ENCODE assay signal across 16 mouse cellular contexts in the genomic region with DNA sequence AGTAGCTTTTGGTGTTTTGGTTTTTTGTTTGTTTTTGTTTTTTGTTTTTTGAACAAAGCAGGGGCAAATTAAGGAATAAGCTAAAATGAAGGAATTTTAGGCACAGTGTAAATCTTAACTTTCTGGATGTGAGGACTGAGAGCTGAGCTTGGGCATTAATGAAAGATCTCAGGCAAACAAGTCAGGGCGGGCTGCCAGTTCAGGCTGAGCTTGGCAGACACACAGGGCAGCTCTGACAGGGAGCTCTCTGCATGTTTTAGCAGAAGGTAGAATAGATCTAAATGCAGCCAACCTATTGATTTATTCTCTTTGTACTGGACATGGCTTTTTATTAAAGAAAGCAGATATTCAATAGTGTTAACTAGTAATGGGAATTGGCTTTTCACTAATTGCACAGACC. TPM values are rescaled to one million over a fixed set of nuclear protein-coding genes. Genes with fewer than 3 reads are reported as not detected.
DNase-seq lines count a peak whose midpoint lies in the region; ATAC-seq lines count a peak whose summit lies in the region.
"Had no signal": no experiment of that assay in that cellular context is flagged by ENCODE, and none has a peak within 500 bp of the region (broad histone marks: within the 10 kb centered on the region; RNA-seq: fewer than 3 reads in every experiment).

No protein-coding gene starts in this region.

- no peaks in the 10 kb centered on the region for H3K36me3 ChIP-seq in heart, embryonic 12.5 days
- no peaks in the 10 kb centered on the region for H3K36me3 ChIP-seq in midbrain, embryonic 16.5 days (ENCODE audit: control insufficient read depth, insufficient read depth, low read length)
- H3K36me3 ChIP-seq in midbrain, embryonic 10.5 days: no peaks in the 10 kb centered on the region
- H3K36me3 ChIP-seq: heart, embryonic 15.5 days; limb, embryonic 13.5 days; neural tube, embryonic 12.5 days had no signal

- H3K4me2 ChIP-seq in heart, embryonic 12.5 days: no peak overlapping the region
- H3K4me2 ChIP-seq in midbrain, embryonic 16.5 days (ENCODE audit: low read length): no peak overlapping the region
- H3K4me2 ChIP-seq: heart, embryonic 15.5 days; limb, embryonic 13.5 days; neural tube, embryonic 12.5 days had no signal

- H3K4me3 ChIP-seq in heart, embryonic 12.5 days: no peak overlapping the region
- no peak overlapping the region for H3K4me3 ChIP-seq in midbrain, embryonic 16.5 days (ENCODE audit: low read depth, low read length)
- no peak overlapping the region for H3K4me3 ChIP-seq in midbrain, embryonic 10.5 days
- H3K4me3 ChIP-seq: heart, embryonic 15.5 days; limb, embryonic 13.5 days; neural tube, embryonic 12.5 days had no signal

- H3K27me3 ChIP-seq in heart, embryonic 12.5 days (replicated peaks): no peaks in the 10 kb centered on the region
- no peaks in the 10 kb centered on the region for H3K27me3 ChIP-seq in midbrain, embryonic 16.5 days (ENCODE audit: control insufficient read depth, insufficient read depth, low read depth, low read length)
- H3K27me3 ChIP-seq in midbrain, embryonic 10.5 days (ENCODE audit: low read depth, poor library complexity, severe bottlenecking): no peaks in the 10 kb centered on the region
- H3K27me3 ChIP-seq: heart, embryonic 15.5 days; limb, embryonic 13.5 days; neural tube, embryonic 12.5 days had no signal

- DNase-seq in heart, postnatal 10 days: peak; percentile 11 to 31
- DNase-seq in midbrain, embryonic 10.5 days (ENCODE audit: low spot score): no peak
- peak; percentile 47 to 66 for DNase-seq in adrenal gland, postnatal 36 days
- peak; percentile 14 for DNase-seq in heart, postnatal 4 days
- DNase-seq in embryo, embryonic 11 days: no peak
- DNase-seq: kidney, postnatal 10 days; spleen, adult 18-20 months; thymus, adult 18-20 months had no signal

- intact Hi-C loops in heart, postnatal 10 days (cut with DNase I): no loop called here

- no peaks in the 10 kb centered on the region for H3K4me1 ChIP-seq in heart, embryonic 12.5 days (replicated peaks)
- no peaks in the 10 kb centered on the region for H3K4me1 ChIP-seq in midbrain, embryonic 16.5 days (ENCODE audit: control insufficient read depth, insufficient read depth, low read length)
- no peaks in the 10 kb centered on the region for H3K4me1 ChIP-seq in midbrain, embryonic 10.5 days
- H3K4me1 ChIP-seq: heart, embryonic 15.5 days; limb, embryonic 13.5 days; neural tube, embryonic 12.5 days had no signal

- no peak overlapping the region for H3K9ac ChIP-seq in heart, embryonic 12.5 days
- H3K9ac ChIP-seq in midbrain, embryonic 16.5 days (ENCODE audit: low read depth, low read length): no peak overlapping the region
- H3K9ac ChIP-seq: heart, embryonic 15.5 days; limb, embryonic 13.5 days; neural tube, embryonic 12.5 days had no signal

- no peak overlapping the region for H3K27ac ChIP-seq in heart, embryonic 12.5 days (ENCODE audit: poor library complexity, severe bottlenecking)
- H3K27ac ChIP-seq in midbrain, embryonic 16.5 days (ENCODE audit: low read length): no peak overlapping the region
- H3K27ac ChIP-seq in midbrain, embryonic 10.5 days (replicated peaks): no peak overlapping the region
- H3K27ac ChIP-seq: heart, embryonic 15.5 days; limb, embryonic 13.5 days; neural tube, embryonic 12.5 days had no signal

- no peaks in the 10 kb centered on the region; the same call in 1 of the 2 replicates for H3K9me3 ChIP-seq in heart, embryonic 12.5 days (replicated peaks)
- H3K9me3 ChIP-seq in midbrain, embryonic 16.5 days (replicated peaks; ENCODE audit: control insufficient read depth, low read length, poor library complexity, severe bottlenecking): no peaks in the 10 kb centered on the region
- no peaks in the 10 kb centered on the region for H3K9me3 ChIP-seq in midbrain, embryonic 10.5 days (replicated peaks)
- H3K9me3 ChIP-seq: heart, embryonic 15.5 days; limb, embryonic 13.5 days; neural tube, embryonic 12.5 days had no signal

- no peak for ATAC-seq in heart, embryonic 12.5 days (ENCODE audit: insufficient number of reproducible peaks, low FRiP score)
- ATAC-seq in midbrain, embryonic 16.5 days: 0 out of 2 replicates have a peak, but pooled peaks have one; percentile 45
- no peak for ATAC-seq in megakaryocyte, adult 5-6 weeks (ENCODE audit: poor library complexity, severe bottlenecking)
- ATAC-seq: CD4-positive, CD25-positive, alpha-beta regulatory T cell, adult 4 months; forebrain, embryonic 16.5 days had no signal

- 87% methylated on average over 1 of the region's 1 CpGs for WGBS in heart, embryonic 12.5 days
- 73% methylated on average over 1 of the region's 1 CpGs for WGBS in midbrain, embryonic 16.5 days
- WGBS in midbrain, embryonic 10.5 days: 93% methylated on average over 1 of the region's 1 CpGs

RNA-seq across cellular contexts. Expression of a gene that starts 31.8 kb away (rescaled TPM):
- total RNA-seq in heart, postnatal 10 days (2021): 10 to 100 TPM; 15.1 to 18.5 TPM
- 28.6 and 30.6 TPM in 2 replicates for polyA plus RNA-seq in heart, embryonic 12.5 days (2016; fragmentation: Nextera tagmentation; extraction: Ambion mirVana)
- polyA plus RNA-seq in midbrain, embryonic 16.5 days (2015; fragmentation: Nextera tagmentation; extraction: Ambion mirVana): 35.4 and 37.0 TPM in 2 replicates
- polyA plus RNA-seq in midbrain, embryonic 10.5 days (2016; fragmentation: Nextera tagmentation; extraction: Ambion mirVana): 47.9 and 55.6 TPM in 2 replicates
- 10 to 100 TPM; 29.3 to 32.9 TPM for total RNA-seq in adrenal gland, postnatal 36 days (2021)
- 10 to 100 TPM; 18.5 TPM for total RNA-seq in heart, postnatal 4 days (2021)
- total RNA-seq in megakaryocyte, adult 5-6 weeks (2015): 24.5 and 31.4 TPM in 2 replicates
- 25.9 and 26.3 TPM in 2 replicates for total RNA-seq in megakaryocyte, adult 5-6 weeks (2017)

Comparison
In these comparisons a context has a peak if more than half of its experiments do, and no peak if none do; other contexts are left out.
1. DNase-seq: peak in heart, postnatal 10 days (2 of 2), adrenal gland, postnatal 36 days (2 of 2) and heart, postnatal 4 days (single experiment); none in midbrain, embryonic 10.5 days (single experiment) and embryo, embryonic 11 days (single experiment).